Mouse (Mus musculus): ENCODE results near the gene Ccdc124. TPM values are rescaled to one million over a fixed set of nuclear protein-coding genes. Genes with fewer than 3 reads are reported as not detected.

The Ccdc124 gene
- total and polyA plus RNA-seq, 2 experiments = 22.1 to 34.4 TPM

- no peak overlapping the region for H3K9ac ChIP-seq (ENCODE audit: low read depth, low read length)
- H3K79me2 ChIP-seq (ENCODE audit: control insufficient read depth, insufficient read depth, low read length) = no peaks in the 10 kb centered on the region
- H3K27me3 ChIP-seq (ENCODE audit: control insufficient read depth, insufficient read depth, low read length) = no peaks in the 10 kb centered on the region
- 84% methylated on average over 5 of the region's 5 CpGs for WGBS
- H3K4me1 ChIP-seq (ENCODE audit: control insufficient read depth, insufficient read depth, low read length) = peaks cover 4% of the 10 kb centered on the region; the same call in 1 of the 2 replicates
- H3K27ac ChIP-seq (replicated peaks; ENCODE audit: insufficient read depth, low read depth, low read length) = no peak overlapping the region
- H3K36me3 ChIP-seq (ENCODE audit: control insufficient read depth, insufficient read depth, low read length) = no peaks in the 10 kb centered on the region
- no peak overlapping the region for H3K4me3 ChIP-seq (ENCODE audit: insufficient read depth, low read depth, low read length)
- TF ChIP-seq CTCF (IDR thresholded peaks at IDR 0.05; ENCODE audit: low read depth, low read length) (no peak), POLR2A (IDR thresholded peaks at IDR 0.05; ENCODE audit: extremely low read depth, insufficient read depth, low read length) (no peak)
- no peak for DNase-seq (ENCODE audit: extremely low read depth, low read depth, low spot score)
These were observed 37.9 kb upstream of the Ccdc124 start for GRCm38 (mm10) chr8:70911596-70911995.

GRCm38 (mm10) chr8:70907518-70907917, 33.8 kb upstream of the Ccdc124 start:
- Histone ChIP-seq H3K36me3 (ENCODE audit: control insufficient read depth, insufficient read depth, low read length) (no peaks in the 10 kb centered on the region), H3K4me1 (ENCODE audit: control insufficient read depth, insufficient read depth, low read length) (peaks cover 6% of the 10 kb centered on the region; the same call in 1 of the 2 replicates), H3K4me3 (ENCODE audit: insufficient read depth, low read depth, low read length) (no peak overlapping the region), H3K79me2 (ENCODE audit: control insufficient read depth, insufficient read depth, low read length) (no peaks in the 10 kb centered on the region), H3K9ac (ENCODE audit: low read depth, low read length) (no peak overlapping the region), H3K27ac (replicated peaks; ENCODE audit: insufficient read depth, low read depth, low read length) (no peak overlapping the region), H3K27me3 (ENCODE audit: control insufficient read depth, insufficient read depth, low read length) (no peaks in the 10 kb centered on the region)
- WGBS = 90% methylated on average over 2 of the region's 2 CpGs
- TF ChIP-seq POLR2A (IDR thresholded peaks at IDR 0.05; ENCODE audit: extremely low read depth, insufficient read depth, low read length) (no peak), CTCF (IDR thresholded peaks at IDR 0.05; ENCODE audit: low read depth, low read length) (no peak)
- DNase-seq (ENCODE audit: extremely low read depth, low read depth, low spot score) = no peak

GRCm38 (mm10) chr8:70905831-70906736, 32.3 kb upstream of the Ccdc124 start, which contains the start of gene Map1s:
Gene Map1s, plus strand, starts transcription at chr8:70905932.
- WGBS = 2% methylated on average over 72 of the region's 86 CpGs
- Histone ChIP-seq H3K79me2 (ENCODE audit: control insufficient read depth, insufficient read depth, low read length) (no peaks in the 10 kb centered on the region), H3K36me3 (ENCODE audit: control insufficient read depth, insufficient read depth, low read length) (no peaks in the 10 kb centered on the region), H3K27ac (replicated peaks; ENCODE audit: insufficient read depth, low read depth, low read length) (no peak within 1 kb of the TSS), H3K4me1 (ENCODE audit: control insufficient read depth, insufficient read depth, low read length) (peaks cover 6% of the 10 kb centered on the region; the same call in 1 of the 2 replicates), H3K4me3 (ENCODE audit: insufficient read depth, low read depth, low read length) (peak within 1 kb of the TSS; percentile 94), H3K27me3 (ENCODE audit: control insufficient read depth, insufficient read depth, low read length) (no peaks in the 10 kb centered on the region), H3K9ac (ENCODE audit: low read depth, low read length) (peak within 1 kb of the TSS; percentile 83)
- TF ChIP-seq CTCF (IDR thresholded peaks at IDR 0.05; ENCODE audit: low read depth, low read length) = no peak
- no peak for TF ChIP-seq POLR2A (IDR thresholded peaks at IDR 0.05; ENCODE audit: extremely low read depth, insufficient read depth, low read length)
- DNase-seq (ENCODE audit: extremely low read depth, low read depth, low spot score) = no peak

- Histone ChIP-seq H3K36me3 (ENCODE audit: control insufficient read depth, insufficient read depth, low read length) (no peaks in the 10 kb centered on the region), H3K9ac (ENCODE audit: low read depth, low read length) (no peak overlapping the region), H3K4me3 (ENCODE audit: insufficient read depth, low read depth, low read length) (peak overlapping the region; percentile 94), H3K4me1 (ENCODE audit: control insufficient read depth, insufficient read depth, low read length) (peaks cover 6% of the 10 kb centered on the region; the same call in 1 of the 2 replicates), H3K27ac (replicated peaks; ENCODE audit: insufficient read depth, low read depth, low read length) (no peak overlapping the region), H3K79me2 (ENCODE audit: control insufficient read depth, insufficient read depth, low read length) (no peaks in the 10 kb centered on the region), H3K27me3 (ENCODE audit: control insufficient read depth, insufficient read depth, low read length) (no peaks in the 10 kb centered on the region)
- WGBS = 13% methylated on average over 8 of the region's 8 CpGs
- no peak for TF ChIP-seq CTCF (IDR thresholded peaks at IDR 0.05; ENCODE audit: low read depth, low read length)
- TF ChIP-seq POLR2A (IDR thresholded peaks at IDR 0.05; ENCODE audit: extremely low read depth, insufficient read depth, low read length) = no peak
- no peak for DNase-seq (ENCODE audit: extremely low read depth, low read depth, low spot score)
These were observed 31.7 kb upstream of the Ccdc124 start for GRCm38 (mm10) chr8:70905463-70905830.

GRCm38 (mm10) chr8:70904532-70904931, 30.8 kb upstream of the Ccdc124 start:
- Histone ChIP-seq H3K79me2 (ENCODE audit: control insufficient read depth, insufficient read depth, low read length) (no peaks in the 10 kb centered on the region), H3K27ac (replicated peaks; ENCODE audit: insufficient read depth, low read depth, low read length) (no peak overlapping the region), H3K4me1 (ENCODE audit: control insufficient read depth, insufficient read depth, low read length) (peaks cover 6% of the 10 kb centered on the region; the same call in 1 of the 2 replicates), H3K9ac (ENCODE audit: low read depth, low read length) (no peak overlapping the region), H3K36me3 (ENCODE audit: control insufficient read depth, insufficient read depth, low read length) (no peaks in the 10 kb centered on the region), H3K4me3 (ENCODE audit: insufficient read depth, low read depth, low read length) (no peak overlapping the region), H3K27me3 (ENCODE audit: control insufficient read depth, insufficient read depth, low read length) (no peaks in the 10 kb centered on the region)
- WGBS = 65% methylated on average over 4 of the region's 4 CpGs
- no peak for TF ChIP-seq CTCF (IDR thresholded peaks at IDR 0.05; ENCODE audit: low read depth, low read length)
- TF ChIP-seq POLR2A (IDR thresholded peaks at IDR 0.05; ENCODE audit: extremely low read depth, insufficient read depth, low read length) = no peak
- peak; percentile 58 for DNase-seq (ENCODE audit: extremely low read depth, low read depth, low spot score)

- DNase-seq (ENCODE audit: extremely low read depth, low read depth, low spot score) = no peak
- no peak for TF ChIP-seq CTCF (IDR thresholded peaks at IDR 0.05; ENCODE audit: low read depth, low read length)
- TF ChIP-seq POLR2A (IDR thresholded peaks at IDR 0.05; ENCODE audit: extremely low read depth, insufficient read depth, low read length) = no peak
- Histone ChIP-seq H3K36me3 (ENCODE audit: control insufficient read depth, insufficient read depth, low read length) (no peaks in the 10 kb centered on the region), H3K27ac (replicated peaks; ENCODE audit: insufficient read depth, low read depth, low read length) (no peak overlapping the region), H3K79me2 (ENCODE audit: control insufficient read depth, insufficient read depth, low read length) (no peaks in the 10 kb centered on the region), H3K4me3 (ENCODE audit: insufficient read depth, low read depth, low read length) (no peak overlapping the region), H3K27me3 (ENCODE audit: control insufficient read depth, insufficient read depth, low read length) (no peaks in the 10 kb centered on the region), H3K9ac (ENCODE audit: low read depth, low read length) (no peak overlapping the region), H3K4me1 (ENCODE audit: control insufficient read depth, insufficient read depth, low read length) (peaks cover 6% of the 10 kb centered on the region; the same call in 1 of the 2 replicates)
These were observed 29.8 kb upstream of the Ccdc124 start for GRCm38 (mm10) chr8:70903582-70903981.

All from liver, adult 2 months (tissue).